Mouse (Mus musculus): ENCODE measurements around the gene Fam83c.

- TF ChIP-seq CTCF (IDR thresholded peaks at IDR 0.05; ENCODE audit: insufficient read depth, low read depth, low read length) (no peak), POLR2A (IDR thresholded peaks at IDR 0.05; ENCODE audit: insufficient read depth, low read depth, low read length) (no peak)
Observed at GRCm38 (mm10) chr2:155834732-155835131, at the start of gene Fam83c.

Data from olfactory bulb, adult 2 months (tissue).